8 mouse cellular contexts compared by ENCODE assay signal in genomic region chr12:102498726-102499125, GRCm38 (mm10). TPM values are rescaled to one million over a fixed set of nuclear protein-coding genes. Genes with fewer than 3 reads are reported as not detected.
DNase-seq lines count a peak whose midpoint lies in the region; ATAC-seq and TF ChIP-seq lines count a peak whose summit lies in the region.

No protein-coding gene starts in this region.

- H3K9me3 ChIP-seq in hindbrain, postnatal 0 days (ENCODE audit: low read length), result no peaks in the 10 kb centered on the region
- H3K9me3 ChIP-seq in hindbrain, embryonic 10.5 days, result no peaks in the 10 kb centered on the region
- H3K9me3 ChIP-seq in forebrain, embryonic 12.5 days, result no peaks in the 10 kb centered on the region

- no peak for ATAC-seq in hindbrain, postnatal 0 days
- no peak for ATAC-seq in forebrain, embryonic 12.5 days (ENCODE audit: low FRiP score)

- H3K4me2 ChIP-seq in hindbrain, postnatal 0 days (ENCODE audit: low read depth, low read length), result no peak overlapping the region
- no peak overlapping the region for H3K4me2 ChIP-seq in forebrain, embryonic 12.5 days

- TF ChIP-seq POLR2A in kidney, adult 2 months (IDR thresholded peaks at IDR 0.05; ENCODE audit: low read depth, low read length), result no peak

- no peak for TF ChIP-seq CTCF in hindbrain, postnatal 0 days (IDR thresholded peaks at IDR 0.05; ENCODE audit: low read depth)
- TF ChIP-seq CTCF in kidney, adult 2 months (conservative IDR thresholded peaks at IDR 0.05; ENCODE audit: insufficient read depth, insufficient read length, low read depth, low read length), result no peak

- intact Hi-C loops in left cerebral cortex, postnatal 10 days (cut with DNase I), result no loop called here

- H3K27ac ChIP-seq in hindbrain, postnatal 0 days, result no peak overlapping the region
- H3K27ac ChIP-seq in hindbrain, embryonic 10.5 days, result no peak overlapping the region
- peak overlapping the region; percentile 76 for H3K27ac ChIP-seq in kidney, adult 2 months (ENCODE audit: insufficient read depth, low read depth, low read length)
- no peak overlapping the region for H3K27ac ChIP-seq in forebrain, embryonic 12.5 days

- H3K9ac ChIP-seq in hindbrain, postnatal 0 days (replicated peaks; ENCODE audit: low read length), result no peak overlapping the region
- no peak overlapping the region for H3K9ac ChIP-seq in forebrain, embryonic 12.5 days

- WGBS in hindbrain, postnatal 0 days, result 58% methylated on average over 8 of the region's 8 CpGs
- 75% methylated on average over 8 of the region's 8 CpGs for WGBS in hindbrain, embryonic 10.5 days
- 21% methylated on average over 8 of the region's 8 CpGs for WGBS in kidney, adult 2 months
- WGBS in forebrain, embryonic 12.5 days, result 68% methylated on average over 8 of the region's 8 CpGs

- DNase-seq in hindbrain, postnatal 0 days (ENCODE audit: low spot score), result peak; percentile 21
- no peak for DNase-seq in hindbrain, embryonic 10.5 days (ENCODE audit: low spot score)
- peak; percentile 77 for DNase-seq in fibroblast of lung, adult 2 months (ENCODE audit: low read depth)
- peak; percentile 95 for DNase-seq in kidney, adult 2 months
- DNase-seq in lung, postnatal 36 days, result peak; percentile 47
- DNase-seq in left cerebral cortex, postnatal 10 days (ENCODE audit: extremely low spot score in 1 of 2, low spot score in 2 of 2), result no peak
- no peak for DNase-seq in spleen, adult 18-20 months

- H3K27me3 ChIP-seq in hindbrain, postnatal 0 days (ENCODE audit: insufficient read depth, low read length), result no peaks in the 10 kb centered on the region
- H3K27me3 ChIP-seq in hindbrain, embryonic 10.5 days (ENCODE audit: insufficient read depth, poor library complexity, severe bottlenecking), result no peaks in the 10 kb centered on the region
- H3K27me3 ChIP-seq in kidney, adult 2 months (replicated peaks; ENCODE audit: control insufficient read depth, insufficient read depth, low read length), result no peaks in the 10 kb centered on the region
- no peaks in the 10 kb centered on the region for H3K27me3 ChIP-seq in forebrain, embryonic 12.5 days

- no peak overlapping the region for H3K4me3 ChIP-seq in hindbrain, postnatal 0 days (ENCODE audit: low read length)
- no peak overlapping the region for H3K4me3 ChIP-seq in hindbrain, embryonic 10.5 days
- 0 out of 2 replicates have a peak overlapping the region, but pooled peaks have one; percentile 30 for H3K4me3 ChIP-seq in kidney, adult 2 months (ENCODE audit: insufficient read depth, low read depth, low read length)
- no peak overlapping the region for H3K4me3 ChIP-seq in forebrain, embryonic 12.5 days (replicated peaks)

- no peaks in the 10 kb centered on the region for H3K4me1 ChIP-seq in hindbrain, postnatal 0 days (ENCODE audit: insufficient read depth, low read length)
- H3K4me1 ChIP-seq in hindbrain, embryonic 10.5 days (replicated peaks), result no peaks in the 10 kb centered on the region
- H3K4me1 ChIP-seq in kidney, adult 2 months (ENCODE audit: control insufficient read depth, insufficient read depth, low read length), result peaks cover 11% of the 10 kb centered on the region
- H3K4me1 ChIP-seq in forebrain, embryonic 12.5 days, result no peaks in the 10 kb centered on the region

- peaks cover 14% of the 10 kb centered on the region for H3K36me3 ChIP-seq in hindbrain, postnatal 0 days (ENCODE audit: insufficient read depth, low read length)
- peaks cover 50% of the 10 kb centered on the region for H3K36me3 ChIP-seq in hindbrain, embryonic 10.5 days
- H3K36me3 ChIP-seq in kidney, adult 2 months (ENCODE audit: control insufficient read depth, insufficient read depth, low read length), result peaks cover 2% of the 10 kb centered on the region
- H3K36me3 ChIP-seq in forebrain, embryonic 12.5 days (replicated peaks), result peaks cover 37% of the 10 kb centered on the region

RNA-seq across cellular contexts. Expression of gene Golga5, which starts 29.8 kb away (rescaled TPM):
- total RNA-seq in hindbrain, postnatal 0 days (2014; rRNA removed), result 23.2 and 24.7 TPM in 2 replicates
- polyA plus RNA-seq in hindbrain, postnatal 0 days (2015; fragmentation: Nextera tagmentation; extraction: Ambion mirVana), result 24.3 and 25.0 TPM in 2 replicates
- polyA plus RNA-seq in hindbrain, embryonic 10.5 days (2016; fragmentation: Nextera tagmentation; extraction: Ambion mirVana), result 26.1 and 26.5 TPM in 2 replicates
- polyA plus RNA-seq in kidney, adult 2 months (2012; rRNA removed), result 12.8 and 14.8 TPM in 2 replicates
- total RNA-seq in left cerebral cortex, postnatal 10 days (2021), result 10 to 100 TPM; 22.7 to 28.1 TPM
- polyA plus RNA-seq in forebrain, embryonic 12.5 days (2016; fragmentation: Nextera tagmentation; extraction: Ambion mirVana), result 32.4 and 34.8 TPM in 2 replicates

RNA-seq across cellular contexts. Expression of gene Chga, which starts 56.0 kb away (rescaled TPM):
- 160 and 171 TPM in 2 replicates for total RNA-seq in hindbrain, postnatal 0 days (2014; rRNA removed)
- 254 and 255 TPM in 2 replicates for polyA plus RNA-seq in hindbrain, postnatal 0 days (2015; fragmentation: Nextera tagmentation; extraction: Ambion mirVana)
- 15.6 and 30.1 TPM in 2 replicates for polyA plus RNA-seq in hindbrain, embryonic 10.5 days (2016; fragmentation: Nextera tagmentation; extraction: Ambion mirVana)
- 0.31 and 1.2 TPM in 2 replicates for polyA plus RNA-seq in kidney, adult 2 months (2012; rRNA removed)
- total RNA-seq in left cerebral cortex, postnatal 10 days (2021), result 100 to 1,000 TPM; 187 to 195 TPM
- polyA plus RNA-seq in forebrain, embryonic 12.5 days (2016; fragmentation: Nextera tagmentation; extraction: Ambion mirVana), result 38.4 and 41.2 TPM in 2 replicates

RNA-seq across cellular contexts. Expression of gene Lgmn, which starts 59.1 kb away (rescaled TPM):
- total RNA-seq in hindbrain, postnatal 0 days (2014; rRNA removed), result 148 TPM in 2 replicates
- 166 and 179 TPM in 2 replicates for polyA plus RNA-seq in hindbrain, postnatal 0 days (2015; fragmentation: Nextera tagmentation; extraction: Ambion mirVana)
- polyA plus RNA-seq in hindbrain, embryonic 10.5 days (2016; fragmentation: Nextera tagmentation; extraction: Ambion mirVana), result 53.9 and 62.5 TPM in 2 replicates
- polyA plus RNA-seq in kidney, adult 2 months (2012; rRNA removed), result 1,163 and 1,191 TPM in 2 replicates
- total RNA-seq in left cerebral cortex, postnatal 10 days (2021), result 100 to 1,000 TPM; 118 to 124 TPM
- polyA plus RNA-seq in forebrain, embryonic 12.5 days (2016; fragmentation: Nextera tagmentation; extraction: Ambion mirVana), result 47.1 and 47.5 TPM in 2 replicates

Comparison
In these comparisons a context has a peak if more than half of its experiments do, and no peak if none do; other contexts are left out.
1. DNase-seq: peak in hindbrain, postnatal 0 days (single experiment), fibroblast of lung, adult 2 months (single experiment), kidney, adult 2 months (single experiment) and lung, postnatal 36 days (single experiment); none in hindbrain, embryonic 10.5 days (single experiment), left cerebral cortex, postnatal 10 days (0 of 2) and spleen, adult 18-20 months (0 of 2).